Mouse (Mus musculus): Measurements from ENCODE around the gene Rapgef4.

DNA sequence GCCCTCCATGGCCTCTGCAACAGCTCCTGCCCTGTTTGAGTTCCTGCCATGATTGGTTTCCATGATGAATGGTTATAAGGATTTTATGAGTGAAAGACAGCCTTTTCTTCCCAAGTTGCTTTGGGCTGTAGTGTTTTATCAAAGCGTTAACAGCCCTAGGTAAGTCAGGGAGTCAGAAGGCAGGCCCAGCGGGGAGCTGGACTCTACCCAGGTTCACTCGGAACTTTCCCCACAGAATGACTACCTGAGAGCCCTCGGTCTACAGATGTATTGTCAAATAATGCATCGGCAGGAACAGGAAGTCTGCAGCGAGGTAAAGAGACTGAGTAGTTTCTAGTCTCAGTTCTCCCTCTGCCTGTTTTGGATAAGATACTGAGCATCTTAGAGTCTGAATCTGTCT lies 60.0 kb downstream of the Rapgef4 start:
- TF ChIP-seq POLR2A (IDR thresholded peaks at IDR 0.05; ENCODE audit: control insufficient read depth, extremely low read depth, insufficient read depth, low read length, poor library complexity) (no peak), CTCF (IDR thresholded peaks at IDR 0.05; ENCODE audit: borderline replicate concordance, control insufficient read depth, extremely low read depth, insufficient read depth, low read length, poor library complexity) (no peak)

Data from thymus, adult 2 months (tissue).